Mouse (Mus musculus) 3T3-L1 (cell line): Measurements from ENCODE around the gene 2610002M06Rik.
A peak's percentile ranks its signal among the peaks of the same experiment; 100 is the strongest.

Experiments used
- DNase-seq: peaks from one replicate; pipeline ENCODE4 v3.0.0-alpha.2; 2015; ENCODE audit warnings: low read depth, low spot score

2610002M06Rik gene

DNA sequence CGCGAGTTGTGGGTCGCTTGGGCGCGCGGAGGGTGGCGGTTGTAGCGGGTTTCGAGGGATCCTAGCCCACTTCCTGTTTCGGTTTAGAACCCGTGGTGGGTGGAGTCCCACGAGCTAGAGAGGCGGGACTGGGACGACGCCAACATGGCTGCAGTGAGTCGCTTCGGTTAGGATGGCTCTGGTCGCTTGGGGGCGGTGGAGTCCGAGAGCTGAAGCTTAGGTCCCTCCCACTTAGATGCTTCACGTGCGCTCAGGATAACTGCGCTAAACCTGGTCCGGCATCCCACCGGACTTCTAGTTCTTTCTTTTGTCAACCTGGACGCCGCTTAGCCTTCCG is at the start of gene 2610002M06Rik:
2610002M06Rik (minus strand) TSS at position 117 of the 337 bp plus-strand sequence.
- peak; percentile 93 for DNase-seq

DNA sequence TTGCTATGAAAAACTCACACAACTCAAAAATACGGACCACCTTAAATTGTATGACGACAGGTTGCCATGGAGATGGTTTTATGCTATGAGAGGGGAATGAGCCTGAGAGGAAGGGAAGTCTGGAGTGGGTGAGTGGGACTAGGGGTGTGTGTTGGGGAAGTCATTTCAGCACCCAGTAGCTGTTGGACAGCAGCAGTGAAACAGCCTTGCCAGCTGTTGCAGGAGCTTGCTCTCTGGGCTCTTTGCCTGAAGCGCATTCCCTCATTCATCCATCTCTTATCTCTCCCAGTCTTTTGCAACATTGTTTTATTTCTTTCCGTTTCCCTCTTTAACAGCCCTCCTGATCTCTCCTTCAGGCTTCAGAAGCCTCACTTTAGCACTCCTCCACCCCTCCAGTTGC is 42.0 kb upstream of the 2610002M06Rik start:
- DNase-seq = peak; percentile 19

GRCm38 (mm10) chrX:107816726-107817125 is 592 bp upstream of the 2610002M06Rik start:
- no peak for DNase-seq

DNA sequence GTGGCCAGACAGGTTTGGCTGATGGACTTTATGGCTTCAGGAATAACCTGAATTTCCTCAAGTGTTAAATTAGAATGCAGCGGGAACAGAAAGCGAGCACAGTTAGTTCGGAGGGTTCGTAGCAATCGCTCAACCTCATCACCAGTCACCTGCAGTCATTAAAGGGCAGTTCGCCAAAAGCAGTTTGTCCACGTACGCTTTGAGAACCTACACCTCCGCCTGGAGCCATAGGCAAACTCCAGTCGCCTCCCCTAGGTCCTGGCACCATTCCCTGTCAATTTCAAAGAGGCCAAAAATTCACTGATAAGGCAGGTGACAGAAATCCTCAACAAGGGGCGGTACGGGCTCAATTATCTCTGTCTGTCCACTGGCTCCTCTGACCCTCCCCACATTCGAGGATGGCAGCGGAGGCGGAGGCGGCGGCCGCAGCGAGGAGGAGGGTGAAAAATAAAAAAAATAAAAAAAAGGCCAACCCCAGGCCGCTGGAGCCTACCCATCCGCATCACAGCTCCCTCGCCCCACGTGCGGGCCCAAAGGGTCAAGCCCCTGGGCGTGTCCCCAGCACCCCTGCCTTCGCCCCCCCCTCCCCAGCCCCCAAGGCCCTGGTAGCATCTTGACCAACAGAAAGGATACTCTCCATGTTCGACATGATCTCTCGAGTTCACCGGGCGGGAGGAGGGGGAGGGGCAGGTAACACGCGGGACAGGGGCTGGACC is 474 bp downstream of the 2610002M06Rik start:
- peak; percentile 51 for DNase-seq

GRCm38 (mm10) chrX:107812120-107812519 is 4.0 kb downstream of the 2610002M06Rik start:
- no peak for DNase-seq

- no peak for DNase-seq
These were observed 19.2 kb downstream of the 2610002M06Rik start for GRCm38 (mm10) chrX:107796919-107797318.

DNA sequence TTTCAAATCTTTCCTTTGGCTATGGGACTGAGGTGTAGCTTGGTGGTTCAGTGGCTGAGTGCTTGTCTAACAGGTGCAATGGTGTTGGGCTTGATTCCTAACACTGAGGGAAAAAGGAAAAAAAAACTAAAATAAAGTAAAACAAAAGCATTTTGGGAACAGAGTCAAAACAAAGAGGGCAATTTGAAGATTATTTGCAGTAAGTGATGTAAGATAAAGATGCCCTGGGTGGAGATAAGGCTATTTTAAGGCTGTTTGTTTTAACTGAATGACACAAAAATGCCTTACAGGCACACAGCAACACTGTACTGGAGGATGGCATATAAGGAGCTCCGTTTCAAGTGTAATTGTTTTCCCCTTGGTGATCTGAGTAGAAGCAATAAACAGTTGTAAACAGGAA is 20.3 kb downstream of the 2610002M06Rik start:
- no peak for DNase-seq

- DNase-seq = no peak
These were observed 23.8 kb downstream of the 2610002M06Rik start, which contains the start of gene Tent5d for GRCm38 (mm10) chrX:107792290-107792689. Tent5d (plus strand) TSS chrX:107792590.

- peak; percentile 43 for DNase-seq
These were observed 25.2 kb downstream of the 2610002M06Rik start for GRCm38 (mm10) chrX:107790750-107791493.

- DNase-seq = no peak
These were observed 26.0 kb downstream of the 2610002M06Rik start for GRCm38 (mm10) chrX:107790136-107790535.

- DNase-seq = peak; percentile 30
These were observed 48.2 kb downstream of the 2610002M06Rik start for GRCm38 (mm10) chrX:107767896-107768295.
